Mouse (Mus musculus) heart, adult 2 months (tissue): ENCODE results near the gene Hk2. TPM values are rescaled to one million over a fixed set of nuclear protein-coding genes. Genes with fewer than 3 reads are reported as not detected.

Source experiments
- polyA plus RNA-seq: library from polyadenylated mRNA; depleted of rRNA; stranded (reverse); fragments of >200 nt; gene quantifications from 2 replicates; pipeline ENCODE4 v1.2.3, GENCODE M21; 2012; rRNA removed
- total RNA-seq, 2 experiments: library from RNA; stranded (reverse); gene quantifications; 2 replicates each; pipeline ENCODE4 v1.2.3; 2021

Hk2 gene
- total and polyA plus RNA-seq, 3 experiments = 104 to 363 (median 325) TPM

Other genes with a start within 250 kb of the Hk2 start
- gene Pole4, start 69.1 kb downstream of the Hk2 start, total RNA-seq = 10 to 100 TPM; 15.5 to 16.7 TPM
- 9.2 and 19.5 TPM in 2 replicates for gene Pole4, start 69.1 kb downstream of the Hk2 start, polyA plus RNA-seq
- under 1 TPM; 0.13 to 0.18 TPM for gene Sema4f, start 165.3 kb upstream of the Hk2 start, total RNA-seq
- 0.37 and 0.53 TPM in 2 replicates for gene Sema4f, start 165.3 kb upstream of the Hk2 start, polyA plus RNA-seq
- gene M1ap, start 172.4 kb upstream of the Hk2 start, total RNA-seq = under 1 TPM in 1 of 2 experiments, not detected in 1; 0.34 TPM
- gene M1ap, start 172.4 kb upstream of the Hk2 start, polyA plus RNA-seq = 0.31 TPM in 1 of 2 replicates, not detected in the other